Mouse (Mus musculus) cerebellum, adult 2 months (tissue): ENCODE results near the gene Lpcat2b. TPM values are rescaled to one million over a fixed set of nuclear protein-coding genes. Genes with fewer than 3 reads are reported as not detected.
A peak's percentile ranks its signal among the peaks of the same experiment; 100 is the strongest.

ENCODE experiments used
- DNase-seq, 2 experiments: peaks; one replicate each; pipeline ENCODE4 v3.0.0; 2021
- H3K27ac ChIP-seq: fragments of 200-500 bp; 2 replicates; pipeline ENCODE4 v1.5.1; 2012; ENCODE audit warnings: low read length, control low read depth, inconsistent platforms; ENCODE audit not compliant: insufficient read depth
- H3K27me3 ChIP-seq: fragments of 200-500 bp; 2 replicates; pipeline ENCODE4 v1.6.1; 2012; ENCODE audit warnings: inconsistent platforms, mild to moderate bottlenecking, low read length, moderate library complexity; ENCODE audit not compliant: control insufficient read depth, insufficient read depth
- H3K4me1 ChIP-seq: fragments of 200-500 bp; 2 replicates; pipeline ENCODE4 v1.6.1; 2011; ENCODE audit warnings: low read length; ENCODE audit not compliant: control insufficient read depth, insufficient read depth
- H3K4me3 ChIP-seq: fragments of 200-500 bp; replicated peaks from 2 replicates; pipeline ENCODE3; 2011; ENCODE audit warnings: mild to moderate bottlenecking, low read depth, low read length, control low read depth; ENCODE audit not compliant: insufficient read depth
- CTCF ChIP-seq: fragments of 200-500 bp; IDR thresholded peaks from 2 replicates; pipeline ENCODE4 v1.5.1; 2011; ENCODE audit warnings: low read depth, mild to moderate bottlenecking, control low read depth, low read length, moderate library complexity, borderline replicate concordance; ENCODE audit not compliant: insufficient read depth
- POLR2A ChIP-seq: fragments of 200-500 bp; IDR thresholded peaks from 2 replicates; pipeline ENCODE4 v1.6.1; 2011; ENCODE audit warnings: low read length, control low read depth, borderline replicate concordance; ENCODE audit not compliant: insufficient read depth
- WGBS: fragments of 180-500 bp; shearing (Covaris S2); methylation state at CpG from one replicate; pipeline ENCODE4 v1.1.7; 2018; 5-methylcytosine and 5-hydroxymethylcytosine counted together
- polyA plus RNA-seq: library from polyadenylated mRNA; depleted of rRNA; stranded (reverse); fragments of >200 nt; gene quantifications from 2 replicates; pipeline ENCODE4 v1.2.3, GENCODE M21; 2012

Lpcat2b gene
- polyA plus RNA-seq, 1 experiment: 0.05 TPM

GRCm38 (mm10) chr5:107405361-107405760 is 26.0 kb upstream of the Lpcat2b start:
- TF ChIP-seq CTCF (no peak), POLR2A (no peak)
- WGBS: 77% methylated on average over 4 of the region's 4 CpGs
- H3K4me1 ChIP-seq: peaks cover 8% of the 10 kb centered on the region
- DNase-seq: no peak
- H3K27ac ChIP-seq: peak overlapping the region; percentile 79; the same call in 1 of the 2 replicates
- H3K4me3 ChIP-seq: no peak overlapping the region
- H3K27me3 ChIP-seq: no peaks in the 10 kb centered on the region

- TF ChIP-seq POLR2A: no peak
- no peak for TF ChIP-seq CTCF
- DNase-seq: no peak
- H3K4me3 ChIP-seq: no peak overlapping the region
- no peak overlapping the region for H3K27ac ChIP-seq
- H3K27me3 ChIP-seq: no peaks in the 10 kb centered on the region
- peaks cover 2% of the 10 kb centered on the region; the same call in 1 of the 2 replicates for H3K4me1 ChIP-seq
- WGBS: 90% methylated on average over 1 of the region's 1 CpGs
Measured at GRCm38 (mm10) chr5:107410305-107410704, 21.0 kb upstream of the Lpcat2b start.

- Histone ChIP-seq H3K4me1 (peaks cover 2% of the 10 kb centered on the region; the same call in 1 of the 2 replicates), H3K4me3 (no peak overlapping the region), H3K27me3 (no peaks in the 10 kb centered on the region), H3K27ac (no peak overlapping the region)
- DNase-seq: peak; percentile 22 to 54
- 2% methylated on average over 4 of the region's 4 CpGs for WGBS
- TF ChIP-seq CTCF (no peak), POLR2A (no peak)
Measured at GRCm38 (mm10) chr5:107411326-107411725, 20.0 kb upstream of the Lpcat2b start.

- H3K27me3 ChIP-seq: no peaks in the 10 kb centered on the region
- no peak overlapping the region for H3K4me3 ChIP-seq
- DNase-seq: no peak
- H3K27ac ChIP-seq: no peak overlapping the region
- no peak for TF ChIP-seq POLR2A
- TF ChIP-seq CTCF: no peak
- WGBS: 94% methylated on average over 2 of the region's 2 CpGs
- H3K4me1 ChIP-seq: peaks cover 2% of the 10 kb centered on the region; the same call in 1 of the 2 replicates
Measured at GRCm38 (mm10) chr5:107412285-107412684, 19.1 kb upstream of the Lpcat2b start.

- no peak overlapping the region for H3K27ac ChIP-seq
- no peak for DNase-seq
- H3K4me1 ChIP-seq: peaks cover 2% of the 10 kb centered on the region; the same call in 1 of the 2 replicates
- 86% methylated on average over 2 of the region's 2 CpGs for WGBS
- no peaks in the 10 kb centered on the region for H3K27me3 ChIP-seq
- H3K4me3 ChIP-seq: no peak overlapping the region
- no peak for TF ChIP-seq POLR2A
- no peak for TF ChIP-seq CTCF
Measured at GRCm38 (mm10) chr5:107415098-107415497, 16.3 kb upstream of the Lpcat2b start.

GRCm38 (mm10) chr5:107421676-107422075 is 9.7 kb upstream of the Lpcat2b start:
- 4% methylated on average over 1 of the region's 1 CpGs for WGBS
- Histone ChIP-seq H3K27me3 (no peaks in the 10 kb centered on the region), H3K4me1 (no peaks in the 10 kb centered on the region), H3K4me3 (no peak overlapping the region), H3K27ac (no peak overlapping the region)
- DNase-seq: no peak
- no peak for TF ChIP-seq POLR2A
- no peak for TF ChIP-seq CTCF

- WGBS: 63% methylated on average over 5 of the region's 5 CpGs
- Histone ChIP-seq H3K4me1 (no peaks in the 10 kb centered on the region; the same call in 1 of the 2 replicates), H3K27ac (no peak overlapping the region), H3K4me3 (no peak overlapping the region), H3K27me3 (no peaks in the 10 kb centered on the region)
- no peak for DNase-seq
- no peak for TF ChIP-seq CTCF
- no peak for TF ChIP-seq POLR2A
Measured at GRCm38 (mm10) chr5:107434001-107434400, 2.7 kb downstream of the Lpcat2b start.

- WGBS: 82% methylated on average over 6 of the region's 6 CpGs
- no peak for TF ChIP-seq POLR2A
Measured at GRCm38 (mm10) chr5:107436185-107436584, 4.8 kb downstream of the Lpcat2b start.

More at GRCm38 (mm10) chr5:107436185-107436584, 4.8 kb downstream of the Lpcat2b start:
- no peak for DNase-seq
- Histone ChIP-seq H3K27ac (no peak overlapping the region), H3K4me1 (no peaks in the 10 kb centered on the region; the same call in 1 of the 2 replicates), H3K27me3 (no peaks in the 10 kb centered on the region), H3K4me3 (no peak overlapping the region)
